Mouse (Mus musculus) CH12.LX (cell line): ENCODE measurements around the gene Dusp23. TPM values are rescaled to one million over a fixed set of nuclear protein-coding genes. Genes with fewer than 3 reads are reported as not detected.

Experiments used
- DNase-seq: peaks from one replicate; pipeline ENCODE4 v3.0.0-alpha.2; 2013; ENCODE audit errors: extremely low read depth
- H3K27ac ChIP-seq: 2 replicates; pipeline ENCODE4 v1.5.1; 2012; ENCODE audit warnings: low read depth, mild to moderate bottlenecking, control low read depth, moderate library complexity; ENCODE audit not compliant: insufficient read depth
- H3K27me3 ChIP-seq: replicated peaks from 2 replicates; pipeline ENCODE3; 2012; ENCODE audit warnings: inconsistent platforms
- H3K36me3 ChIP-seq, 2 experiments: replicated peaks in 1 of 2; 2 replicates each; pipeline versions ENCODE3 to v1.6.1; 2012; ENCODE audit warnings: inconsistent platforms in 1 of 2, low read length in 1 of 2, mild to moderate bottlenecking in 1 of 2, mixed read lengths in 1 of 2, moderate library complexity in 1 of 2; ENCODE audit not compliant: control insufficient read depth in 1 of 2, insufficient read depth in 1 of 2
- H3K4me1 ChIP-seq, 2 experiments: 2 replicates each; pipeline ENCODE4 v1.6.1; 2012; ENCODE audit warnings: inconsistent platforms in 1 of 2, moderate library complexity in 1 of 2; ENCODE audit not compliant: insufficient read depth in 2 of 2, control insufficient read depth in 1 of 2
- H3K4me2 ChIP-seq: 2 replicates; pipeline ENCODE4 v1.6.1; 2012; ENCODE audit warnings: low read depth, mild to moderate bottlenecking, control low read depth; ENCODE audit not compliant: poor library complexity, insufficient read depth, severe bottlenecking
- H3K4me3 ChIP-seq, 3 experiments: fragments of 150-350 bp in 1 of 3; sonication (generic) in 1 of 3; replicated peaks in 1 of 3; 2 replicates each; pipeline versions ENCODE3 to v1.5.1; 2011 to 2012; ENCODE audit warnings: low read depth in 2 of 3, low read length in 2 of 3, mild to moderate bottlenecking in 2 of 3, moderate library complexity in 2 of 3, control low read depth in 1 of 3, improper control_type of control experiment in 1 of 3, inconsistent platforms in 1 of 3, mixed read lengths in 1 of 3; ENCODE audit not compliant: poor library complexity in 1 of 3
- H3K79me2 ChIP-seq: replicated peaks from 2 replicates; pipeline ENCODE4 v1.6.1; 2012; ENCODE audit warnings: mild to moderate bottlenecking, moderate library complexity; ENCODE audit not compliant: control insufficient read depth, poor library complexity, insufficient read depth, severe bottlenecking; ENCODE audit errors: extremely low read depth
- H3K9ac ChIP-seq: 2 replicates; pipeline ENCODE4 v1.6.1; 2012; ENCODE audit warnings: low read depth, mild to moderate bottlenecking, control low read depth, moderate library complexity; ENCODE audit not compliant: insufficient read depth
- H3K9me3 ChIP-seq: replicated peaks from 2 replicates; pipeline ENCODE3; 2012; ENCODE audit warnings: low read length, inconsistent platforms, mixed read lengths
- CTCF ChIP-seq, 2 experiments: IDR thresholded peaks in 1 of 2; conservative IDR thresholded peaks in 1 of 2; 2 replicates each; pipeline ENCODE4 v1.5.1; 2011 to 2012; ENCODE audit warnings: low read depth in 2 of 2, low read length in 2 of 2, improper control_type of control experiment in 1 of 2, inconsistent platforms in 1 of 2, mild to moderate bottlenecking in 1 of 2, moderate library complexity in 1 of 2
- ELF1 ChIP-seq: IDR thresholded peaks from 2 replicates; pipeline ENCODE4 v1.6.1; 2014; ENCODE audit warnings: low read depth, mild to moderate bottlenecking, inconsistent platforms, low read length, improper control_type of control experiment
- ETS1 ChIP-seq: conservative IDR thresholded peaks from 2 replicates; pipeline ENCODE4 v1.6.1; 2012; ENCODE audit warnings: low read depth, mild to moderate bottlenecking, inconsistent platforms, low read length, improper control_type of control experiment, moderate library complexity
- IRF4 ChIP-seq: IDR thresholded peaks from 2 replicates; pipeline ENCODE4 v1.6.1; 2014; ENCODE audit warnings: low read depth, mild to moderate bottlenecking, inconsistent platforms, low read length, improper control_type of control experiment
- MAZ ChIP-seq: IDR thresholded peaks from 2 replicates; pipeline ENCODE4 v1.6.1; 2012; ENCODE audit warnings: low read depth, mild to moderate bottlenecking, inconsistent platforms, low read length, improper control_type of control experiment, moderate library complexity
- MEF2A ChIP-seq: IDR thresholded peaks from 2 replicates; pipeline ENCODE4 v1.6.1; 2014; ENCODE audit warnings: low read depth, mild to moderate bottlenecking, inconsistent platforms, low read length, improper control_type of control experiment, borderline replicate concordance
- MXI1 ChIP-seq: IDR thresholded peaks from 2 replicates; pipeline ENCODE4 v1.6.1; 2011; ENCODE audit warnings: mild to moderate bottlenecking, low read depth, low read length, improper control_type of control experiment
- PAX5 ChIP-seq: IDR thresholded peaks from 2 replicates; pipeline ENCODE4 v1.6.1; 2012; ENCODE audit warnings: low read length, inconsistent platforms, mixed read lengths
- TCF12 ChIP-seq: IDR thresholded peaks from 2 replicates; pipeline ENCODE4 v1.6.1; 2014; ENCODE audit warnings: low read depth, mild to moderate bottlenecking, inconsistent platforms, low read length, improper control_type of control experiment
- UBTF ChIP-seq: IDR thresholded peaks from 2 replicates; pipeline ENCODE4 v1.6.1; 2012; ENCODE audit warnings: low read depth, mild to moderate bottlenecking, inconsistent platforms, low read length, improper control_type of control experiment, moderate library complexity
- USF1 ChIP-seq: IDR thresholded peaks from 2 replicates; pipeline ENCODE4 v1.6.1; 2014; ENCODE audit warnings: low read depth, mild to moderate bottlenecking, inconsistent platforms, low read length, improper control_type of control experiment
- ZKSCAN1 ChIP-seq: IDR thresholded peaks from 2 replicates; pipeline ENCODE4 v1.6.1; 2012; ENCODE audit warnings: low read depth, inconsistent platforms, low read length, improper control_type of control experiment, borderline replicate concordance
- ZNF384 ChIP-seq: IDR thresholded peaks from 2 replicates; pipeline ENCODE4 v1.6.1; 2012; ENCODE audit warnings: low read depth, low read length, improper control_type of control experiment, inconsistent platforms
- dilution Hi-C: fragments of 300-500 bp; cut with MboI; formaldehyde crosslinking; loops from 2 replicates; pipeline ENCODE4 v1.14.3; 2020; ENCODE audit warnings: low sequenced_read_pairs; ENCODE audit not compliant: extremely low pct_unique_long_range_greater_than_20kb, extremely low pct_ligation_motif_present
- in situ Hi-C: fragments of 300-500 bp; cut with MboI; formaldehyde crosslinking; loops from 3 replicates; pipeline ENCODE4 v1.14.3; 2019; ENCODE audit warnings: low sequenced_read_pairs, low pct_ligation_motif_present, low pct_unique_long_range_greater_than_20kb, mixed read lengths
- polyA plus RNA-seq: library from polyadenylated mRNA; unstranded; fragments of >175 nt; gene quantifications from 2 replicates; pipeline ENCODE4 v1.2.1, GENCODE M21; 2012; ENCODE audit warnings: low read depth; ENCODE audit not compliant: insufficient read length
- total RNA-seq, 2 experiments: library from RNA; depleted of rRNA; stranded (reverse); fragments of 300-350 nt in 1 of 2; fragments of >200 nt in 1 of 2; gene quantifications; 2 replicates each; pipeline ENCODE4 v1.2.3; 2012 to 2014

The Dusp23 gene
- total and polyA plus RNA-seq, 3 experiments = 0.30 to 1.7 (median 0.85) TPM

DNA sequence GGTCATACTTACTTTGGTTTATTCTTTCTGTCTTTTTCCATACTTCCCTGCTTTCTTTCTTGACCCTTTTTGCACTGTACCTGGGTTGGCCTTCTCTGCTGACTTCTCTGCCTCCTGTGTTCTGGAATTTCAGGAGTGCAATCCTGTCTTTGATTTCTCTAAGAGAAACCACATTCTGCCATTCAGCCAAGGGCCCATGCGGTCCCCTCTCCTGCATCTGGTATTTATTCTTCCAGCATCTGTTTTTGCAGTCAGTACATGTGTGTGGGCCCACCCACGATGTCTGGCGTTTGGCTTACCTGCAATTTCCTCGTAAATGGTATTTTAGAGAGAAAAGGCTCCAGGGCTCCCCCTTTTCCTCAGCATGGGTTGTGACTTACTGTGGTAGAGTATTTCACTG lies 14.6 kb downstream of the Dusp23 start:
- no peaks in the 10 kb centered on the region for H3K79me2 ChIP-seq
- H3K4me2 ChIP-seq = no peak overlapping the region
- H3K27ac ChIP-seq = no peak overlapping the region
- peaks cover 3% of the 10 kb centered on the region for H3K27me3 ChIP-seq
- dilution Hi-C loops = no loop called here
- no peaks in the 10 kb centered on the region for H3K36me3 ChIP-seq
- no peak overlapping the region for H3K9ac ChIP-seq
- no peaks in the 10 kb centered on the region for H3K4me1 ChIP-seq
- H3K9me3 ChIP-seq = no peaks in the 10 kb centered on the region
- in situ Hi-C loops = loop anchor here (25.0 kb wide), 1 partner anchor 206 kb away; no protein-coding TSS in a partner anchor
- H3K4me3 ChIP-seq = no peak overlapping the region
- no peak for DNase-seq
- TF ChIP-seq IRF4 = no peak

- H3K27ac ChIP-seq = no peak overlapping the region
- H3K4me1 ChIP-seq = no peaks in the 10 kb centered on the region
- dilution Hi-C loops (no loop called here), in situ Hi-C loops (loop anchor here (25.0 kb wide), 1 partner anchor 205 kb away; no protein-coding TSS in a partner anchor)
- peaks cover 3% of the 10 kb centered on the region for H3K27me3 ChIP-seq
- DNase-seq = no peak
- no peaks in the 10 kb centered on the region for H3K9me3 ChIP-seq
- no peak overlapping the region for H3K4me3 ChIP-seq
- H3K9ac ChIP-seq = no peak overlapping the region
- H3K36me3 ChIP-seq = no peaks in the 10 kb centered on the region
- H3K79me2 ChIP-seq = no peaks in the 10 kb centered on the region
- TF ChIP-seq TCF12 = no peak
- no peak for TF ChIP-seq MAZ
- no peak for TF ChIP-seq PAX5
- TF ChIP-seq CTCF (conservative IDR thresholded peaks at IDR 0.05 in 1 of 2, IDR thresholded peaks at IDR 0.05 in 1 of 2; ENCODE audit: low read depth in 2 of 2, low read length in 2 of 2) = no peak
- no peak for TF ChIP-seq ETS1
- no peak for TF ChIP-seq ZKSCAN1
- no peak for TF ChIP-seq ZNF384
- no peak for TF ChIP-seq UBTF
- H3K4me2 ChIP-seq = no peak overlapping the region
These were observed 15.2 kb downstream of the Dusp23 start for GRCm38 (mm10) chr1:172617365-172618076.

- no peak overlapping the region for H3K9ac ChIP-seq
- H3K4me3 ChIP-seq = no peak overlapping the region
- no peaks in the 10 kb centered on the region for H3K4me1 ChIP-seq
- no peaks in the 10 kb centered on the region for H3K36me3 ChIP-seq
- H3K27ac ChIP-seq = no peak overlapping the region
- DNase-seq = no peak
- H3K9me3 ChIP-seq = no peaks in the 10 kb centered on the region
- dilution Hi-C loops = no loop called here
- H3K79me2 ChIP-seq = no peaks in the 10 kb centered on the region
- TF ChIP-seq USF1 (no peak), MAZ (no peak), MEF2A (no peak), MXI1 (no peak), ELF1 (no peak), TCF12 (no peak)
- in situ Hi-C loops = loop anchor here (25.0 kb wide), 1 partner anchor 204 kb away; no protein-coding TSS in a partner anchor
- H3K27me3 ChIP-seq = peaks cover 6% of the 10 kb centered on the region
- H3K4me2 ChIP-seq = no peak overlapping the region
These were observed 16.0 kb downstream of the Dusp23 start for GRCm38 (mm10) chr1:172616537-172617300.
